Mouse (Mus musculus): ENCODE measurements at regions not wholly inside any gene's neighbourhood (a gene's known extent, or its start where the extent isn't known, plus 50 kb on each side); places are given as distances from the start of the nearest gene placed in this dataset.

DNA sequence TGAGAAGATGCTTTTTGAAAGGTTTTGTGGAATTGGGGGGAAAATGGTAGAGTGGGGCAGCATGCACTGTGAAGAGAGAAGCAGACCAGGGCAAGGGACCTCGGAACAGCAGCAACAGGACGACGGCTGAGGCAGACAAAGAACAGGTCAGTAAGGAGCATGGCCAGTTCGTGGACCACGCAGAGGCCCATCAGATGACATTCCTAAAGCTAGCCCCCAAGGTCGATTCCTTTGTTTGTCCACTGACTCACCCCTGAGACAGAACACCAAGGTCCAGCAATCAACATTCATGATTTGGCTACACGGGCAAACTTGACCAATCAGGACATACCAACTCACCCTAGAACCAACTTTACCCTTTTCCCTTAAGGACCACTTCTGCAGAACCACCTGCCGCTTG, 160.0 kb downstream of the Fam76b start:
- no peak for DNase-seq

DNA sequence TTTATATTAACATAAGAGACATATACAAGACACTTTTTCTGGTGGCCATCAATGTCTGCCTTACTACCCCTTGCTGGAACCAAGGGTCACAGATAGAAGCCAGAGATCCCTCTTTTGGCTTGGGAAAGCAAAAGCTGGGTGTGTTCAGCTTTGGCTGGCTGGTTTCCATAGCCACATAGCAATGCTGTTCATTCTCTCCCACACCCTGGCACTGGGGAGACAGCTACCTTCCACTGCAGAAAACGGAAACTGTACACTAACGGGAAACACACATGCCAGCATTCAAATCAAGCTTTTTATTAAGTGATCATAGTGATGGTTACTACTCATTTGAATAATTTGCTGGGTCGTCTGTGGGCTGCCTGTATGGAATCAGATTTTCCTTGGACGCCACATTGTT, 161.4 kb downstream of the Fam76b start:
- DNase-seq, result no peak

- DNase-seq, result no peak
Measured at GRCm38 (mm10) chr9:13990960-13991359, 163.4 kb downstream of the Fam76b start.

DNA sequence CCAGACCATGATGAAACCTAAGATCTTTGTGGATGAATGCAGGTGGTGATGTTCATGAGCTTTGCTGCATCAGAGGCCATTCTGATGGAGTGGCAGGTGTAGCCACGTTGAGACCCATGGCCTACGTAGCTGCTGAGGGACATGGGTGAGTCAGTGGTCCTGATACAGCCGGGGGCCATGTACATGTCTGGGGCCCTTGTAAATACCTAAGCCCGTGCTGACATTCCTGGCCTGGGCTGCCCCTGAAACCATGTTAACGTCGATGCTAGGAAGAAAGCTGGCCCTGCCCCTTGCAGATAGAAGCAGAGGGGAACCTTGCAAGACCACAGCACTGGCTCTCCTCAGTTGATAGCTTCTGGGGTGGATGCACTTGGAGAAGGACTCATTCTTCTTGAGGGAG, 165.2 kb downstream of the Fam76b start:
- no peak for DNase-seq

DNA sequence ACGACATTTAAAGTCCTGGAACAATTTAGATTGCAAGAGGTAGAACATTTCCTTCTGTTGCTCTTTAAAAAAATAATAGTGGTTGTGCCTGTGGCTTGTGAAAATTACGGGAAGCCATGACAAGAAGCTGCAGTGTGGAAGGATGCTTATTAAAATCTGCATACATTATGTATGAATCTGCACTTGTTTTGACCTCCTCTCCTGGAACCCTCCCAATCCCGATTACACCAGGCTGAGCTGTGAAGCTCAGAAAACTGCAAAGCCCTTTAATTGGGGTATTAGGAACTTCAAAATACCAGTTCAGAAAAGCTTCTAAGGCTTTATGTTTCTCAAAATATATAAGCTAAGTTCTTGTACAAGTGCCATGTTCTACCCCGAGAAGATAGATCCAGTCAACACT, 171.8 kb downstream of the Fam76b start:
- DNase-seq, result no peak

DNA sequence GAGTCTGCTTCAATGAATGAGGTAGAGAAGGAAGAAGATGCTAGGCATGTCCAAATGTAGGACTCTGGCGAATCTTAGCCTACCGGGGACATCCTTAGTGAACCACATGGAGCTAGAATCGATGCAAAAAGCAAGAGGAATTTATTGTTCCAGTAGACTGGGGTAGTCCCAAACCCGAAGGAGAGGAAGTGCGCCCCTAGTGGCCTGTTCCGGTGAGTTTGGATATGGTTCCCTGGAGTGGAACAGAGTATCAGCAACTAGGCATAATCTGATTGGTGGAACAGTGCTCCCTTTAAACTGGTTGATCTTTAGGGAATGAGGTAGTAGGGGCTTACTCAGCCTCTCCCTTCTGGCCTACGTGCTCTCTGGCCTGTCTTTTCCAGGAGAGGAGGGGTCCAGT, 174.0 kb downstream of the Fam76b start:
- peak; percentile 13 for DNase-seq

DNA sequence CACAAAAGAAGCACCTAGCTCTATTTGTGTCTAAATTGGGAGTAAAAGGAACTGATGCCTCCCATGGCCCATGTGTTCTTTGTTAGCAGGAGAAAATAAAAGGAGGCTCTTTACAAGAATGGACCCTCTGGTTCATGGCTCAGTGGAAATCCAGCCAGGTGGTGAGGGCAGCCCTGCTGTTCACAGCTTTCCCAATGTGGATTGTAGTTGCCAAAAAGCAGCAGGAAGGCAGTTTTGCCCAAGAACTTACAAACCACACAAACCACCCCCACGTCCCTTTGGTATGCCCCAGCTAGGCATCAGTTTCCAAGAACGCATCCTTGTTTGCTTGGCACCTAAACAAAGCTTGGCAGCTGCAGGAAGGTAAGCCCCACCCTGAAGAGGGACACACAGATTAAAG, 174.7 kb downstream of the Fam76b start:
- no peak for DNase-seq

DNA sequence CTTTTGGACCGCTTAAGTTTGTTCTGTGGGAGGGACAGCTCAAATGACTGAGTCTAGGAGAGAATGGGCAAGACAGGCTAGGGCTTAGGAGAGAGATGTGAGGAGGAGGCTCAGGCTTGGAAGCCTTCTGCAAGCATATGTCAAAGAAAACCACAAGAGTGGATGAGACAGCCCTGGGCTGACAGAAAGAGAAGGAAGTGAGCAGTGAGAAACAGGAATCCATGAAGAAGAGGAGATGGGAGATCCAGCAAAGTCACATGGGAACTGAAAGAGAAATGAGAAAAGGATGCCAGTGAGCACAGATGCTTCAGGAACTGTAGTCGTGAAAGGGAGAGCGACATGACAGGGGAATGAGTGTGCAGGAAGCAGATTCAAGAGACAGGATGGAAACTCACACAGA, 175.6 kb downstream of the Fam76b start:
- no peak for DNase-seq

DNA sequence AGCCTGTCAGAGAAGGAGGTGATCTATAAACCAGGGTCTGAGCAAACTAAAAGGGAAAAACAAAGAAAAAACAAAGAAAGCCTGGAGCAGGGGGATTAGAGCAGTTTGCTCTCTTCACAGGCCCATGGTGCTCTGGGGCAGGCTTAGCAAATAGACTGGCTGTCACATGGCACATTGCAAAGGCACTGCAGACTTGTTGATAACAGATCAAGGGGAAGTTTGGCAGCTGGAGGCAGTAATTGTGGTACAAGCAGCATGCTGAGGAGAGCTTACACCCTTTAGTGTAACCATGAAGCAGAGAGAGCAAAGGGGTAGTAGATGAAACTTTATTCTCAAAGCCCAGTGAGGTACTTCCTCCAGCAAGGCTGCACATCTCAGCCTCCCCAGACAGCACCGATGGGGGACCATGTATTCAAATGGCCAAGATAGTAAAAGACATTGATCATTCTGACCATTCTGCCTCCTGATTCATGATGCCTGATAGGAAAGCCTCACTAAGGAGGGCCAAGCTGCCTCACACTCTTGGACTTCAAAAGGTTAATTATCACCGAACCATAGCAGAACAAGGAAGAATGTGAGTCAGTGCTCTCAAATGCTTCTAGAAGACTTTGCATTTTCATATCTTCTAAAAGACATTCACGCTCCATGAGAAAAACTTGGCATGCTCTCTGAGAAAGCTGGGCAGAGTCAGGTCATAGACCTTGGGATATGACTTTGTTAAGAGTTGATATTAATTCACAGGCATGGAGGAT, 178.9 kb downstream of the Fam76b start:
- no peak for DNase-seq

DNA sequence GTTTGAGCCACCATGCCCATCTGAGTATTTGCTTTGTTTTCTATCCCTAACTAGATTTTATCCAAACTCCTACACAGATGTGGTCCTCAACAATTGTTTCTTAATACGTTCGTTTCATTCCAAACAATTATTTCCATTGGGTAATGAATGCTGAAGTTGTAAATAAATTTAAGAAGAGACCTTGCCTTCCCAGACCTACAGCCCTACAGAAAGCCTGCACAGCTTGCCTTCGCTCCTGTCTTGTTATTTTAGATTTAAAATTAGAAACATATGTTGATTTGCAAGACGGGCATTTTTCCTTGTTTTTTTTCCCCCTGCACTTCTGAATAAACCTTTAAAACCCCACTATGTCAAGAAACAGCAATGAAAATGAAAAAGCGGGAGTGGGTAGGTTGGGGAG, 181.9 kb downstream of the Fam76b start:
- no peak for DNase-seq

- DNase-seq, result no peak
Measured at GRCm38 (mm10) chr9:14010261-14010949, 182.9 kb downstream of the Fam76b start.

DNA sequence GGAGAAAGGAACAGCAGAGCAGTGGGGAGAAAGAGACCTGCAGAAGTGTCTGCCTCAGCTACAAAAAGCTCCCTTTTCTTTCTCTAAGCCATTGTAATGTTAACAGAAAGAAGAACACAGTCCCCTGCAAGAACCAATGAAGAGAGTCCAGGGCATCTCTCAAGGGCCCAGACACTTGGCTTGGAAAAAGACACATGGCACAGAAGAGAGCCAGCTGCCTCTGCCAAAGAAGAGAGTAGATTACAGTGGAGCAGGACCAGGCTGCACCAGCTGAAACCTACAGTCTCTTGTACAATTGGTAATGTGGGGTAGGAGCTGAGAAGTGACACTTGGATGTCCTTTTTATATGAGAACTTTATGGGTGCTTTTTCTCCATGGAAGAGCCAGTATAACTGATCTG, 196.7 kb downstream of the Fam76b start:
- DNase-seq, result no peak

DNA sequence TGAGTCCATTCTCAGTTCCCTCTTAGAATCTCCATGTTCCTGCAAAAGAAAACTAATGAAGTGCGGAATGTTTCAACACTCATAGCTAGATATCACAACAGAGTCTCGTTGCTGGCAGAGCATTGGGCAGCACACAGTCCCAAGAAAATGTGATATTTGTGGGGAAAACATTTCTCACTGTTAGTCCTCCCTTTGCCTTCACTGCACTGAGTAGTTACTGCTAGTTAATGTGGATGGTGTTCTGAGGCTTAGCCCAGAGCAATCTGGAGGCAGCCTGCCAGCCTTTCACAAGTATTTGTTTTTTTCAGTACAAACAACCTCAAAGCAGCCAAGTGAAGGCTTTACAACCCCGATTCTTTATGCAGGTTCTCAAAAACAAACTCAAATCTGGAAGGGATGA, 197.2 kb downstream of the Fam76b start:
- DNase-seq, result no peak

- peak; percentile 48 for DNase-seq
Measured at GRCm38 (mm10) chr9:14028056-14028455, 200.5 kb downstream of the Fam76b start.

GRCm38 (mm10) chr9:14031358-14032047, 204.0 kb downstream of the Fam76b start:
- DNase-seq, result no peak

- DNase-seq, result no peak
Measured at GRCm38 (mm10) chr9:14032048-14032362, 204.5 kb downstream of the Fam76b start.

DNA sequence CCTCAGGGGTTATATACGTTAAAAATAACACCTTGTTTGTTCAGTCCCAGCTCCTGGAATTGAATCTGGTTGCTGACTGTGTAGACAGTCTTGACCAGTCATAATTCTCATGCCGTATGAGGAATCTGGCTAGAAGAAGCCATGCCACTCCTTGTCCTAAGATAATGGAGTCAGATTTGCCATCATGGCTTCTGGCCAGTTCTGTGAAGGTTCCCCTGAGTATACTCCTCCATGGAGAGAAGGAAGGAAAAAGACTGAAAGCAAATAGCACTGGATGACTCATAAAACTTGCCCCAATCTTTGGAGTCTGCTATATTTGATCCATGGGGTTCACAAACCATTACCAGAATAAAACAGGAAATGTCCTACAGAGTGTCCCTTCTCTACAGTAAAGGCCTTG, 208.0 kb downstream of the Fam76b start:
- no peak for DNase-seq

GRCm38 (mm10) chr9:14041900-14042435, 214.5 kb downstream of the Fam76b start:
- no peak for DNase-seq

GRCm38 (mm10) chr9:14048224-14048623, 220.7 kb downstream of the Fam76b start:
- no peak for DNase-seq

DNA sequence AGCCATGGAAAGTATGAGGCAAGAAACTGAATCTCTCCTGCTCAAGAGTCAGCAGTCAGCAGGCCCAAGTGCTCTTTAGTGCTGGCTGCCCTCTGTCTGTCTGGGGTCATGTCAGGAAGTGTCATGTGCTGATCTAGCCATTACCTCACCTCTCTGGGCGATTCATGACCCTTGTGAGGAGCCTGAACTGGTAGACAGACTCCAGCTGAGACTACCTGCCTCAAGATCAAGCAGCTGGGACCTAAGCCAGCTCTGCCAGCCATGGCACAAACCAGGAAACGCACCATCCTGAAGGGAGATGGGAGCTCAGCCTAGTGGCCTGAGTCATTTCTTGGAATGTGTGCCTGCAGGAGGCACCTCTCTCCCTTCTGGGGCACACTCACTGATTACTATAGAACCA, 221.2 kb upstream of the Sesn3 start:
- peak; percentile 59 for DNase-seq

GRCm38 (mm10) chr9:14056410-14057172, 218.3 kb upstream of the Sesn3 start:
- no peak for DNase-seq

- DNase-seq, result no peak
Measured at GRCm38 (mm10) chr9:14058592-14059227, 216.2 kb upstream of the Sesn3 start.

Data from kidney, postnatal 14 days (tissue).